Mouse (Mus musculus) layer of hippocampus, postnatal 10 days (tissue): Measurements from ENCODE around the gene 1500015O10Rik. TPM values are rescaled to one million over a fixed set of nuclear protein-coding genes. Genes with fewer than 3 reads are reported as not detected.

ENCODE experiments used
- DNase-seq, 2 experiments: peaks; one replicate each; pipeline ENCODE4 v3.0.0; 2021; ENCODE audit warnings: low spot score in 2 of 2
- long read RNA-seq: library from polyadenylated mRNA; stranded (forward); transcript quantifications from one replicate; pipeline ENCODE4 v2.0.0, GENCODE M21; 2023
- total RNA-seq, 2 experiments: library from RNA; stranded (reverse); gene quantifications; 2 replicates each; pipeline ENCODE4 v1.2.3; 2021

The 1500015O10Rik gene
- 10 to 100 TPM in 1 of 2 experiments, 1 to 10 TPM in 1; 3.3 to 16.2 TPM for total RNA-seq
- long read RNA-seq, transcript 1500015O10Rik-201 (4 exons, 902 nt): major isoform, 15 of 65 reads
- long read RNA-seq, partial matches to known transcripts: 50 of 65 reads
- long read RNA-seq, other reads (novel, unspliced or antisense): 0 of 65 reads

GRCm38 (mm10) chr1:43730491-43730924 is at the start of gene 1500015O10Rik:
TSS of gene 1500015O10Rik (plus strand) at chr1:43730602.
- peak; percentile 83 to 90 for DNase-seq

- DNase-seq: no peak
Observed at GRCm38 (mm10) chr1:43689983-43690382, 40.4 kb upstream of the 1500015O10Rik start.

- DNase-seq: no peak
Observed at GRCm38 (mm10) chr1:43690507-43690906, 39.9 kb upstream of the 1500015O10Rik start.

- DNase-seq: no peak
Observed at GRCm38 (mm10) chr1:43694076-43694475, 36.3 kb upstream of the 1500015O10Rik start.

- DNase-seq: peak; percentile 87 to 92
Observed at GRCm38 (mm10) chr1:43694851-43695545, 35.4 kb upstream of the 1500015O10Rik start.

- DNase-seq: peak; percentile 13 to 28
Observed at GRCm38 (mm10) chr1:43698577-43699000, 31.8 kb upstream of the 1500015O10Rik start.

- DNase-seq: no peak
Observed at GRCm38 (mm10) chr1:43714841-43715240, 15.6 kb upstream of the 1500015O10Rik start.

GRCm38 (mm10) chr1:43717967-43718366 is 12.4 kb upstream of the 1500015O10Rik start:
- no peak for DNase-seq

GRCm38 (mm10) chr1:43718793-43719192 is 11.6 kb upstream of the 1500015O10Rik start:
- no peak for DNase-seq

GRCm38 (mm10) chr1:43722459-43722858 is 7.9 kb upstream of the 1500015O10Rik start:
- DNase-seq: no peak

- no peak for DNase-seq
Observed at GRCm38 (mm10) chr1:43732100-43732499, 1.7 kb downstream of the 1500015O10Rik start.

- no peak for DNase-seq
Observed at GRCm38 (mm10) chr1:43732657-43733056, 2.3 kb downstream of the 1500015O10Rik start.

GRCm38 (mm10) chr1:43737812-43738518 is 7.6 kb downstream of the 1500015O10Rik start:
- DNase-seq: peak; percentile 80

GRCm38 (mm10) chr1:43738519-43738894 is 8.1 kb downstream of the 1500015O10Rik start:
- DNase-seq: no peak

- no peak for DNase-seq
Observed at GRCm38 (mm10) chr1:43754448-43755312, 24.3 kb downstream of the 1500015O10Rik start.

GRCm38 (mm10) chr1:43760085-43760484 is 29.7 kb downstream of the 1500015O10Rik start:
- DNase-seq: no peak

GRCm38 (mm10) chr1:43764481-43764880 is 34.1 kb downstream of the 1500015O10Rik start:
- DNase-seq: no peak

- no peak for DNase-seq
Observed at GRCm38 (mm10) chr1:43766328-43766727, 35.9 kb downstream of the 1500015O10Rik start.

- no peak for DNase-seq
Observed at GRCm38 (mm10) chr1:43768385-43768990, 38.1 kb downstream of the 1500015O10Rik start.

- no peak for DNase-seq
Observed at GRCm38 (mm10) chr1:43769348-43769747, 38.9 kb downstream of the 1500015O10Rik start.

GRCm38 (mm10) chr1:43770032-43770431 is 39.6 kb downstream of the 1500015O10Rik start:
- no peak for DNase-seq
